Mouse (Mus musculus): ENCODE measurements at regions not wholly inside any gene's neighbourhood (a gene's known extent, or its start where the extent isn't known, plus 50 kb on each side); places are given as distances from the start of the nearest gene placed in this dataset.

GRCm38 (mm10) chr8:26722766-26723165 lies 254.4 kb upstream of the Zfp703 start:
- Histone ChIP-seq H3K9me3 (ENCODE audit: control insufficient read depth, low read length) (no peaks in the 10 kb centered on the region), H3K9ac (ENCODE audit: low read depth, low read length) (no peak overlapping the region), H3K27ac (ENCODE audit: low read depth, low read length) (no peak overlapping the region), H3K4me3 (ENCODE audit: low read depth, low read length) (no peak overlapping the region), H3K36me3 (ENCODE audit: control insufficient read depth, insufficient read depth, low read length) (no peaks in the 10 kb centered on the region), H3K4me2 (no peak overlapping the region), H3K4me1 (replicated peaks; ENCODE audit: control insufficient read depth, insufficient read depth, low read length) (no peaks in the 10 kb centered on the region), H3K27me3 (replicated peaks; ENCODE audit: control insufficient read depth, insufficient read depth, low read length) (no peaks in the 10 kb centered on the region)
- DNase-seq (ENCODE audit: low spot score) (no peak), ATAC-seq (replicated peaks; ENCODE audit: low FRiP score) (no peak)
- 56% methylated on average over 3 of the region's 3 CpGs for WGBS

GRCm38 (mm10) chr8:26724628-26725027 lies 252.5 kb upstream of the Zfp703 start:
- H3K27ac ChIP-seq (ENCODE audit: low read depth, low read length): no peak overlapping the region
- no peak for DNase-seq (ENCODE audit: low spot score)
- ATAC-seq (replicated peaks; ENCODE audit: low FRiP score): no peak
- H3K4me2 ChIP-seq: no peak overlapping the region
- H3K9ac ChIP-seq (ENCODE audit: low read depth, low read length): no peak overlapping the region
- H3K36me3 ChIP-seq (ENCODE audit: control insufficient read depth, insufficient read depth, low read length): no peaks in the 10 kb centered on the region
- no peaks in the 10 kb centered on the region for H3K27me3 ChIP-seq (replicated peaks; ENCODE audit: control insufficient read depth, insufficient read depth, low read length)
- no peaks in the 10 kb centered on the region for H3K9me3 ChIP-seq (ENCODE audit: control insufficient read depth, low read length)
- 77% methylated on average over 5 of the region's 5 CpGs for WGBS
- H3K4me3 ChIP-seq (ENCODE audit: low read depth, low read length): no peak overlapping the region
- H3K4me1 ChIP-seq (replicated peaks; ENCODE audit: control insufficient read depth, insufficient read depth, low read length): no peaks in the 10 kb centered on the region

GRCm38 (mm10) chr8:26725521-26725920 lies 251.6 kb upstream of the Zfp703 start:
- H3K4me1 ChIP-seq (replicated peaks; ENCODE audit: control insufficient read depth, insufficient read depth, low read length): no peaks in the 10 kb centered on the region
- no peak overlapping the region for H3K4me2 ChIP-seq
- H3K27me3 ChIP-seq (replicated peaks; ENCODE audit: control insufficient read depth, insufficient read depth, low read length): no peaks in the 10 kb centered on the region
- DNase-seq (ENCODE audit: low spot score): no peak
- H3K27ac ChIP-seq (ENCODE audit: low read depth, low read length): no peak overlapping the region
- H3K36me3 ChIP-seq (ENCODE audit: control insufficient read depth, insufficient read depth, low read length): no peaks in the 10 kb centered on the region
- no peak overlapping the region for H3K4me3 ChIP-seq (ENCODE audit: low read depth, low read length)
- ATAC-seq (replicated peaks; ENCODE audit: low FRiP score): no peak
- H3K9me3 ChIP-seq (ENCODE audit: control insufficient read depth, low read length): no peaks in the 10 kb centered on the region
- WGBS: 54% methylated on average over 7 of the region's 7 CpGs
- no peak overlapping the region for H3K9ac ChIP-seq (ENCODE audit: low read depth, low read length)

GRCm38 (mm10) chr8:26729351-26729750 lies 247.8 kb upstream of the Zfp703 start:
- ATAC-seq (replicated peaks; ENCODE audit: low FRiP score) (no peak), DNase-seq (ENCODE audit: low spot score) (no peak)
- H3K27ac ChIP-seq (ENCODE audit: low read depth, low read length): no peak overlapping the region
- H3K27me3 ChIP-seq (replicated peaks; ENCODE audit: control insufficient read depth, insufficient read depth, low read length): no peaks in the 10 kb centered on the region
- no peak overlapping the region for H3K4me2 ChIP-seq
- H3K4me3 ChIP-seq (ENCODE audit: low read depth, low read length): no peak overlapping the region
- no peaks in the 10 kb centered on the region for H3K9me3 ChIP-seq (ENCODE audit: control insufficient read depth, low read length)
- H3K36me3 ChIP-seq (ENCODE audit: control insufficient read depth, insufficient read depth, low read length): no peaks in the 10 kb centered on the region
- WGBS: 65% methylated on average over 5 of the region's 5 CpGs
- no peak overlapping the region for H3K9ac ChIP-seq (ENCODE audit: low read depth, low read length)
- H3K4me1 ChIP-seq (replicated peaks; ENCODE audit: control insufficient read depth, insufficient read depth, low read length): no peaks in the 10 kb centered on the region

- Histone ChIP-seq H3K4me3 (ENCODE audit: low read depth, low read length) (no peak overlapping the region), H3K9me3 (ENCODE audit: control insufficient read depth, low read length) (no peaks in the 10 kb centered on the region), H3K36me3 (ENCODE audit: control insufficient read depth, insufficient read depth, low read length) (no peaks in the 10 kb centered on the region), H3K27me3 (replicated peaks; ENCODE audit: control insufficient read depth, insufficient read depth, low read length) (no peaks in the 10 kb centered on the region), H3K27ac (ENCODE audit: low read depth, low read length) (no peak overlapping the region), H3K4me2 (no peak overlapping the region), H3K9ac (ENCODE audit: low read depth, low read length) (no peak overlapping the region), H3K4me1 (replicated peaks; ENCODE audit: control insufficient read depth, insufficient read depth, low read length) (no peaks in the 10 kb centered on the region)
- ATAC-seq (replicated peaks; ENCODE audit: low FRiP score) (no peak), DNase-seq (ENCODE audit: low spot score) (no peak)
- WGBS: 71% methylated on average over 2 of the region's 2 CpGs
Observed at GRCm38 (mm10) chr8:26731111-26731510, 246.0 kb upstream of the Zfp703 start.

- H3K27ac ChIP-seq (ENCODE audit: low read depth, low read length): no peak overlapping the region
- H3K4me3 ChIP-seq (ENCODE audit: low read depth, low read length): no peak overlapping the region
- WGBS: 64% methylated on average over 3 of the region's 3 CpGs
- H3K9ac ChIP-seq (ENCODE audit: low read depth, low read length): no peak overlapping the region
- no peaks in the 10 kb centered on the region for H3K9me3 ChIP-seq (ENCODE audit: control insufficient read depth, low read length)
- peaks cover 2% of the 10 kb centered on the region; the same call in 1 of the 2 replicates for H3K27me3 ChIP-seq (replicated peaks; ENCODE audit: control insufficient read depth, insufficient read depth, low read length)
- ATAC-seq (replicated peaks; ENCODE audit: low FRiP score): no peak
- H3K36me3 ChIP-seq (ENCODE audit: control insufficient read depth, insufficient read depth, low read length): no peaks in the 10 kb centered on the region
- peaks cover 15% of the 10 kb centered on the region for H3K4me1 ChIP-seq (replicated peaks; ENCODE audit: control insufficient read depth, insufficient read depth, low read length)
- no peak for DNase-seq (ENCODE audit: low spot score)
- no peak overlapping the region for H3K4me2 ChIP-seq
Observed at GRCm38 (mm10) chr8:26744424-26744823, 232.7 kb upstream of the Zfp703 start.

- no peak for ATAC-seq (replicated peaks; ENCODE audit: low FRiP score)
Observed at GRCm38 (mm10) chr8:26746811-26747210, 230.3 kb upstream of the Zfp703 start.

GRCm38 (mm10) chr8:26747241-26747972 lies 229.7 kb upstream of the Zfp703 start:
- Histone ChIP-seq H3K36me3 (ENCODE audit: control insufficient read depth, insufficient read depth, low read length) (no peaks in the 10 kb centered on the region), H3K4me2 (peak overlapping the region; percentile 17; the same call in 1 of the 2 replicates), H3K4me3 (ENCODE audit: low read depth, low read length) (no peak overlapping the region), H3K4me1 (replicated peaks; ENCODE audit: control insufficient read depth, insufficient read depth, low read length) (peaks cover 15% of the 10 kb centered on the region), H3K9ac (ENCODE audit: low read depth, low read length) (no peak overlapping the region), H3K27ac (ENCODE audit: low read depth, low read length) (no peak overlapping the region), H3K9me3 (ENCODE audit: control insufficient read depth, low read length) (no peaks in the 10 kb centered on the region), H3K27me3 (replicated peaks; ENCODE audit: control insufficient read depth, insufficient read depth, low read length) (peaks cover 2% of the 10 kb centered on the region; the same call in 1 of the 2 replicates)
- WGBS: 41% methylated on average over 19 of the region's 19 CpGs
- ATAC-seq (replicated peaks; ENCODE audit: low FRiP score) (peak; percentile 74), DNase-seq (ENCODE audit: low spot score) (no peak)

More at GRCm38 (mm10) chr8:26746811-26747210, 230.3 kb upstream of the Zfp703 start:
- 79% methylated on average over 3 of the region's 3 CpGs for WGBS
- H3K4me2 ChIP-seq: no peak overlapping the region
- H3K27ac ChIP-seq (ENCODE audit: low read depth, low read length): no peak overlapping the region
- no peaks in the 10 kb centered on the region for H3K36me3 ChIP-seq (ENCODE audit: control insufficient read depth, insufficient read depth, low read length)
- no peak overlapping the region for H3K4me3 ChIP-seq (ENCODE audit: low read depth, low read length)
- no peak overlapping the region for H3K9ac ChIP-seq (ENCODE audit: low read depth, low read length)
- no peak for DNase-seq (ENCODE audit: low spot score)
- H3K27me3 ChIP-seq (replicated peaks; ENCODE audit: control insufficient read depth, insufficient read depth, low read length): peaks cover 2% of the 10 kb centered on the region; the same call in 1 of the 2 replicates
- peaks cover 15% of the 10 kb centered on the region for H3K4me1 ChIP-seq (replicated peaks; ENCODE audit: control insufficient read depth, insufficient read depth, low read length)
- H3K9me3 ChIP-seq (ENCODE audit: control insufficient read depth, low read length): no peaks in the 10 kb centered on the region
